Mouse (Mus musculus) heart, embryonic 13.5 days (tissue): ENCODE measurements around the gene Rpa1. TPM values are rescaled to one million over a fixed set of nuclear protein-coding genes. Genes with fewer than 3 reads are reported as not detected.
A peak's percentile ranks its signal among the peaks of the same experiment; 100 is the strongest.
"Not testable (repeated sequence)": the region's sequence is repeated elsewhere in the genome, so short reads cannot be mapped to it uniquely, and the experiment has no call there.

Source experiments
- ATAC-seq: fragments of 200-750 bp; cut with Nextera tagmentation; 2 replicates; pipeline ENCODE4 v1.8.0; 2017; ENCODE audit warnings: moderate TSS enrichment; ENCODE audit not compliant: insufficient number of reproducible peaks, low FRiP score, low TSS enrichment; ENCODE audit errors: extremely low read depth
- H3K27ac ChIP-seq: fragments of 300-500 bp; sonication (generic); replicated peaks from 2 replicates; pipeline ENCODE4 v1.5.1; 2015; ENCODE audit warnings: moderate library complexity, mild to moderate bottlenecking, inconsistent platforms
- H3K27me3 ChIP-seq: fragments of 300-500 bp; sonication (generic); replicated peaks from 2 replicates; pipeline ENCODE4 v1.6.1; 2015; ENCODE audit warnings: mild to moderate bottlenecking, inconsistent platforms
- H3K36me3 ChIP-seq: fragments of 300-500 bp; sonication (generic); 2 replicates; pipeline ENCODE4 v1.6.1; 2015; ENCODE audit warnings: mild to moderate bottlenecking, inconsistent platforms
- H3K4me1 ChIP-seq: fragments of 300-500 bp; sonication (generic); 2 replicates; pipeline ENCODE4 v1.6.1; 2015; ENCODE audit warnings: inconsistent platforms
- H3K4me2 ChIP-seq: fragments of 300-500 bp; sonication (generic); 2 replicates; pipeline ENCODE4 v1.6.1; 2015; ENCODE audit warnings: inconsistent platforms, mild to moderate bottlenecking, moderate library complexity
- H3K4me3 ChIP-seq: fragments of 300-500 bp; sonication (generic); 2 replicates; pipeline ENCODE4 v1.5.1; 2015; ENCODE audit warnings: moderate library complexity, mild to moderate bottlenecking, inconsistent platforms
- H3K9ac ChIP-seq: fragments of 300-500 bp; sonication (generic); 2 replicates; pipeline ENCODE4 v1.6.1; 2015; ENCODE audit warnings: inconsistent platforms, mild to moderate bottlenecking, moderate library complexity
- H3K9me3 ChIP-seq: fragments of 300-500 bp; sonication (generic); 2 replicates; pipeline ENCODE4 v1.6.1; 2016; ENCODE audit warnings: inconsistent platforms
- WGBS: fragments of 180-500 bp; shearing (Covaris S2); methylation state at CpG from one replicate; pipeline ENCODE4 v1.1.7; 2015; ENCODE audit warnings: mixed read lengths; 5-methylcytosine and 5-hydroxymethylcytosine counted together
- polyA plus RNA-seq: library from polyadenylated mRNA; unstranded; fragments of >200 nt; fragmentation: Nextera tagmentation; extraction: Ambion mirVana; gene quantifications from 2 replicates; pipeline ENCODE4 v1.2.1, GENCODE M21; 2015

Gene Rpa1
- polyA plus RNA-seq: 85.8 and 88.4 TPM in 2 replicates

GRCm38 (mm10) chr11:75348199-75348889, at the start of gene Rpa1, which contains the start of gene Smyd4:
Rpa1 (minus strand) TSS chr11:75348324.
Smyd4 (plus strand) TSS chr11:75348433.
- peak; percentile 99 for ATAC-seq
- Histone ChIP-seq H3K27ac (peak within 1 kb of the TSS; percentile 89), H3K9ac (peak within 1 kb of the TSS; percentile 96), H3K27me3 (no peaks in the 10 kb centered on the region), H3K4me2 (peak within 1 kb of the TSS; percentile 94), H3K9me3 (no peaks in the 10 kb centered on the region), H3K36me3 (peaks cover 15% of the 10 kb centered on the region), H3K4me3 (peak within 1 kb of the TSS; percentile 93), H3K4me1 (peaks cover 53% of the 10 kb centered on the region)
- WGBS: under 1% methylated on average over 56 of the region's 56 CpGs

DNA sequence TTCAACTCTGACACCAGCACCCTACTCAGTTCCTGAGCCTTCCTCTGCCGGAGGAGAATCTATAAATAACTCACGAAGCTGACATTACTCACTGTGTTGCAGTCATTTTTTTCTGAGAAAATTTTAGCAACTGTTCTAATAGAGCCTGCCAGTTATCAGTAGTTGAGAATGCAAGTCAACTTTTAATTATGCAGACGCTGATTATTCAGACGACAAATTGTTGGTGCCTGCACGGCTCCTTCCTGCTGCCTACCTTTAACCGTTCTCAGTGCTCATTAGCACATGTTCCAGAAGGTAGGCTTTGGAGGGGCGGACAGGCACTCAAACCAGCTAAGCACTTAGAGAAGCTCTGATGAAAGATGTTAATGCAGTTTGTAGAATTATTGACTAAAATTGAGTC, 49.3 kb upstream of the Rpa1 start:
- Histone ChIP-seq H3K27me3 (no peaks in the 10 kb centered on the region), H3K27ac (no peak overlapping the region), H3K4me3 (no peak overlapping the region), H3K4me1 (peaks cover 18% of the 10 kb centered on the region), H3K4me2 (peak overlapping the region; percentile 34), H3K9me3 (no peaks in the 10 kb centered on the region), H3K9ac (no peak overlapping the region), H3K36me3 (peaks cover 36% of the 10 kb centered on the region)
- ATAC-seq: no peak
- 34% methylated on average over 7 of the region's 7 CpGs for WGBS

DNA sequence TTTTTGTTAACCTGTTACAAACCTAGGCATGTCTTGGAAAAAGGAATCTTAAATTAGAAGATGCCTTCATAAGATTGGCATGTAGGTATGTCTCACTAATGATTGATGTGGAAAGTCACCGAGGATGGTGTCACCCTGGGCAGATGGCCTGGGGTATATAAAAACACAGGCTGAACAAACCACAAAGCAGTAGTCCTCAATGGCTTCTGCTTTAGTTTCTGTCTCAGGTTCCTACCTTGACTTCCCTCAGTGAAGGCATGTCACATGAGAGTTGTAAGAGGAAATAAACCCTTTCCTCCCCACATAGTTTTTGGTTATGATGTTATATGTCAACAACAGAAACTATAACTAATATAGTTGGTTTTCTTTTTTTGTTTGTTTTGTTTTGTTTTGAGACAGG, 47.5 kb upstream of the Rpa1 start:
- H3K4me1 ChIP-seq: peaks cover 13% of the 10 kb centered on the region
- no peaks in the 10 kb centered on the region for H3K9me3 ChIP-seq
- 45% methylated on average over 1 of the region's 1 CpGs for WGBS
- H3K27me3 ChIP-seq: no peaks in the 10 kb centered on the region
- no peak overlapping the region for H3K27ac ChIP-seq
- H3K4me3 ChIP-seq: no peak overlapping the region
- H3K9ac ChIP-seq: no peak overlapping the region
- peaks cover 31% of the 10 kb centered on the region for H3K36me3 ChIP-seq
- H3K4me2 ChIP-seq: no peak overlapping the region
- no peak for ATAC-seq

GRCm38 (mm10) chr11:75383529-75383928, 35.4 kb upstream of the Rpa1 start:
- H3K4me2 ChIP-seq, ATAC-seq: not testable (repeated sequence)
- H3K36me3 ChIP-seq: peaks cover 14% of the 10 kb centered on the region

DNA sequence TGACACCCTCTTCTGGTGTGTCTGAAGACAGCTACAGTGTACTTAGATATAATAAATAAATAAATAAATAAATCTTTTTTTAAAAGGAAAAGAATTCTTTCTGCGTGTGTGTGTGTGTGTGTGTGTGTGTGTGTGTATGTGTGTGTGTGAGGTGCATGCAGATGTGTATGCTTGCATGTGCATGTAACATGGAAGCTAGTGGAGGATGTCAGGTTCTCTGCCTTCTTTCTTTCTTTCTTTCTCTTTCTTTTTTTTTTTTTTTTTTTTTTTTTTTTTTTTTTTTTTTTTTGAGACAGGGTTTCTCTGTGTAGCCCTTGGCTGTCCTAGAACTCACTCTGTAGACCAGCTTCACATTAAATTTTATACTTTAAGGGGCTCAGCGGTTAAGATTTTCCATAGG, 30.7 kb upstream of the Rpa1 start:
- not testable (repeated sequence) for H3K27ac ChIP-seq, ATAC-seq, H3K27me3 ChIP-seq, H3K9ac ChIP-seq, H3K4me3 ChIP-seq, H3K4me1 ChIP-seq, H3K4me2 ChIP-seq, H3K9me3 ChIP-seq, H3K36me3 ChIP-seq
- 91% methylated on average over 2 of the region's 2 CpGs for WGBS

More at GRCm38 (mm10) chr11:75383529-75383928, 35.4 kb upstream of the Rpa1 start:
- H3K9me3 ChIP-seq, H3K4me3 ChIP-seq, H3K27me3 ChIP-seq, H3K9ac ChIP-seq, H3K27ac ChIP-seq, H3K4me1 ChIP-seq: not testable (repeated sequence)
- 43% methylated on average over 3 of the region's 3 CpGs for WGBS

GRCm38 (mm10) chr11:75377125-75377524, 29.0 kb upstream of the Rpa1 start:
- no peak overlapping the region for H3K27ac ChIP-seq
- H3K36me3 ChIP-seq: no peaks in the 10 kb centered on the region
- no peak for ATAC-seq
- no peaks in the 10 kb centered on the region for H3K4me1 ChIP-seq
- H3K27me3 ChIP-seq: no peaks in the 10 kb centered on the region
- no peak overlapping the region for H3K9ac ChIP-seq
- WGBS: 82% methylated on average over 1 of the region's 1 CpGs
- H3K4me2 ChIP-seq: no peak overlapping the region
- H3K4me3 ChIP-seq: no peak overlapping the region
- H3K9me3 ChIP-seq: no peaks in the 10 kb centered on the region

GRCm38 (mm10) chr11:75355475-75355874, 7.4 kb upstream of the Rpa1 start:
- H3K36me3 ChIP-seq: peaks cover 37% of the 10 kb centered on the region
- ATAC-seq: no peak
- peaks cover 4% of the 10 kb centered on the region; the same call in 1 of the 2 replicates for H3K4me1 ChIP-seq
- no peak overlapping the region for H3K9ac ChIP-seq
- no peaks in the 10 kb centered on the region for H3K9me3 ChIP-seq
- H3K4me3 ChIP-seq: no peak overlapping the region
- no peak overlapping the region for H3K4me2 ChIP-seq
- H3K27me3 ChIP-seq: no peaks in the 10 kb centered on the region
- WGBS: 62% methylated on average over 1 of the region's 1 CpGs
- H3K27ac ChIP-seq: no peak overlapping the region

DNA sequence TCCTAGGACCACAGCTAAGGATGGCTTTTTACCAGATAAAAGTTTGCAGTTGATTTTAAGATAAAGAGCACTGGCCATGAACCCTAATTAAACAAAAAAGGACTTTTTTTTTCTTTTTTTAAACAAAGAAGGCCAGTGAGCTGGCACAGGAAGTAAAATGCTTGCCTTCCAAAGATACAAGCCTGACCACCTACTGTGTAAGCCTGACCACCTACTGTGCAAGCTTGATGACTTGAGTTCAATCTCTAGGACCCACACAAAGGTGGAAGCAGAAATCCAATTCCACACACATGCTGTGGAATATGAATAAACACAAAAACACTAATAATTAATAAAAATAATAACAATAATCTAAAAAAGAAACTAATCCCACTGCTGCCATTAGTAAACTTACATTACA, 3.1 kb upstream of the Rpa1 start:
- Histone ChIP-seq H3K9me3 (no peaks in the 10 kb centered on the region), H3K4me1 (peaks cover 35% of the 10 kb centered on the region), H3K36me3 (peaks cover 32% of the 10 kb centered on the region), H3K9ac (no peak overlapping the region), H3K4me3 (no peak overlapping the region), H3K27ac (no peak overlapping the region), H3K27me3 (no peaks in the 10 kb centered on the region), H3K4me2 (no peak overlapping the region)
- ATAC-seq: no peak

DNA sequence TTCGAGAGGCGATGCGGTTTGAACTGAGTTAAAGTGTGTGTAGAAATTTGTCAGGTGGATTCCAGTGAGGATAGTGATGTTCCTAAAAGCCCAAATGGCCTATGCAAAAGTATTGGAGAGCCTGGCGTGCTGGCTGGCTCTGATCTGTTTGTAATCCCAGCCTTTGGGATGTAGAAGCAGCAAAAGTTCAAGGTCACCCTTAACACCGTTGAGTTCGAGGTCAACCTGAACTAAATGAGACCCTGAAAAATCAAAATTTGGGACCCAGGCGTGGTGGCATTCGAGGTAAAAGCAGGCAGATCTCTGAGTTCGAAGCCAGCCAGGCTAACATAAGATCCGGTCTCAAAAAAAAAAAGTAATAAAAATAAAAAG, 752 bp upstream of the Rpa1 start:
- Histone ChIP-seq H3K4me3 (peak overlapping the region; percentile 93), H3K27me3 (no peaks in the 10 kb centered on the region), H3K9ac (peak overlapping the region; percentile 96), H3K4me1 (peaks cover 50% of the 10 kb centered on the region), H3K27ac (peak overlapping the region; percentile 89), H3K36me3 (peaks cover 20% of the 10 kb centered on the region), H3K4me2 (peak overlapping the region; percentile 94), H3K9me3 (no peaks in the 10 kb centered on the region)
- 43% methylated on average over 10 of the region's 10 CpGs for WGBS
- no peak for ATAC-seq

GRCm38 (mm10) chr11:75347596-75347995, 528 bp downstream of the Rpa1 start:
- Histone ChIP-seq H3K9me3 (no peaks in the 10 kb centered on the region), H3K9ac (peak overlapping the region; percentile 96), H3K36me3 (peaks cover 7% of the 10 kb centered on the region), H3K4me1 (peaks cover 53% of the 10 kb centered on the region), H3K27me3 (no peaks in the 10 kb centered on the region), H3K4me3 (peak overlapping the region; percentile 93), H3K27ac (peak overlapping the region; percentile 89), H3K4me2 (peak overlapping the region; percentile 94)
- no peak for ATAC-seq
- WGBS: 2% methylated on average over 10 of the region's 10 CpGs

GRCm38 (mm10) chr11:75347188-75347585, 937 bp downstream of the Rpa1 start:
- Histone ChIP-seq H3K4me3 (peak overlapping the region; percentile 93), H3K27me3 (no peaks in the 10 kb centered on the region), H3K4me1 (peaks cover 53% of the 10 kb centered on the region), H3K27ac (no peak overlapping the region), H3K9me3 (no peaks in the 10 kb centered on the region), H3K4me2 (peak overlapping the region; percentile 94), H3K9ac (peak overlapping the region; percentile 96), H3K36me3 (peaks cover 4% of the 10 kb centered on the region; the same call in 1 of the 2 replicates)
- WGBS: 46% methylated on average over 10 of the region's 10 CpGs
- ATAC-seq: no peak

GRCm38 (mm10) chr11:75346556-75347187, 1.5 kb downstream of the Rpa1 start:
- WGBS: 53% methylated on average over 4 of the region's 4 CpGs
- H3K4me3 ChIP-seq: peak overlapping the region; percentile 93
- peak overlapping the region; percentile 58 for H3K9ac ChIP-seq
- H3K27me3 ChIP-seq: no peaks in the 10 kb centered on the region
- H3K4me1 ChIP-seq: peaks cover 53% of the 10 kb centered on the region
- no peaks in the 10 kb centered on the region for H3K9me3 ChIP-seq
- no peak overlapping the region for H3K27ac ChIP-seq
- peak overlapping the region; percentile 94 for H3K4me2 ChIP-seq
- peaks cover 4% of the 10 kb centered on the region; the same call in 1 of the 2 replicates for H3K36me3 ChIP-seq
- ATAC-seq: no peak
